Mouse (Mus musculus) cerebellum, adult 2 months (tissue): ENCODE measurements around the gene Rpl37a.

Experiments
- CTCF ChIP-seq: fragments of 200-500 bp; IDR thresholded peaks from 2 replicates; pipeline ENCODE4 v1.5.1; 2011; ENCODE audit warnings: low read depth, mild to moderate bottlenecking, control low read depth, low read length, moderate library complexity, borderline replicate concordance; ENCODE audit not compliant: insufficient read depth
- POLR2A ChIP-seq: fragments of 200-500 bp; IDR thresholded peaks from 2 replicates; pipeline ENCODE4 v1.6.1; 2011; ENCODE audit warnings: low read length, control low read depth, borderline replicate concordance; ENCODE audit not compliant: insufficient read depth

GRCm38 (mm10) chr1:72733191-72733691, 22.2 kb downstream of the Rpl37a start:
- TF ChIP-seq POLR2A, result no peak
- no peak for TF ChIP-seq CTCF
